Mouse (Mus musculus): ENCODE results near the gene Sdk2.
A peak's percentile ranks its signal among the peaks of the same experiment; 100 is the strongest.

Sdk2 gene

DNA sequence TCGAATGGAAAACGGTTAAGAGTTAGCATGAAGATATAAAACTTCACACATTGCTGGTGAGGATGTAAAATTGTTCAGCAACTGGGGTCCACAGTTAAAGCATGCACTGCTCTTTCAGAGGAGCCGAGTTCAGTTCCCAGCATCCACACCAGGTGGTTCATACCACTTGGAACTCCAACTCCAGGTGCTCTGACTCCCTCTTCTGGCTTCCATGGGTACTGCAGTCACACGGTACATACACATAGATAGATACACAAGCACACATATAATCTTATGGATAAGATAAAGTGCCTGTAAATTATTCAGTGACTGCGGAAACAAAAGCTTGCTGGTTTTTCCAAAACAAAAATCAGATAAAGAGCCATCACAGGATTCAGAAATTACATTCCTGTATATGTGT is 19.9 kb downstream of the Sdk2 start:
- no peak for DNase-seq (ENCODE audit: low spot score in 2 of 2)

- DNase-seq (ENCODE audit: low spot score in 2 of 2) = no peak
Observed at GRCm38 (mm10) chr11:114044373-114044772, 22.5 kb downstream of the Sdk2 start.

GRCm38 (mm10) chr11:114043530-114043929 is 23.3 kb downstream of the Sdk2 start:
- DNase-seq (ENCODE audit: low spot score in 2 of 2) = no peak

GRCm38 (mm10) chr11:114040391-114041035 is 26.3 kb downstream of the Sdk2 start:
- no peak for DNase-seq (ENCODE audit: low spot score in 2 of 2)

DNA sequence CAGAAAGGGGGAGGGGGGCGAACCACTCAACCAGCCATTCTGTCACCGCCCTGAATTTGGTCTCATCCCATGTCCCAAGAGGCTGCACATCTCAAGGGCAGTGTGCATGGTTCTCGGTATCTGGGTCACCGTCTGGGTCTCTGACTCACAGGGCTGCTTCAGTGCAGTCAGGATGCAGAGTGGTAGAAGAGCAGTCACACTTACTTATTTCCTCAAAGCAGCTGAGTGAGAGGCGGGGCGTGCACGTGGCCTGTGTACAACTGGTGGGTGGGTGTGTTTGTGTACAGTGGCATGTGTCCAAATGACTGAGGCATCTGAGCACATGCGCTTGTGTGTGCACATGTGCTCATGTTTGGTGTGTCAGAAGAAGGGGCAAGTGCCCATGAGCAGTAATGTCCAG is 28.8 kb downstream of the Sdk2 start:
- peak; percentile 24 to 38 for DNase-seq (ENCODE audit: low spot score in 2 of 2)

- no peak for DNase-seq (ENCODE audit: low spot score in 2 of 2)
Observed at GRCm38 (mm10) chr11:114031491-114031890, 35.4 kb downstream of the Sdk2 start.

DNA sequence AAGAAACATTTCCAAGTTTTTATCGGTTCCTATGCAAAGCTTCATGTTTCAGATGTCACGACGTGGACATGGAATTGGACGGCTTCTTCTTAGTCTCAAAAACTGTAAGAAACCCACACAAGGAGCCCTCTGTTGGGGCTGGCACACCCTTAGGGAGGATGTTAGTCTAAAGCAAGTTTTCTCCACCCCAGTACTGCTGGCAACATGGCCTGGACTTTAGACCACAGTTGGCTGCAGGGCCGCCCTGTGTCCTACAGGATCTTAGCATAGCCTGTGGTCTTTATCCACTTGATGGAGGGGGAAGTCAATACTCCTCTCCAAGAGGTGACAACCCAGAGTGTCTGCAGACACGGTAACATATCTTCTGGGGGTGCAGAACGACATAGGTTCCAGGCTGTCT is 36.6 kb downstream of the Sdk2 start:
- no peak for DNase-seq (ENCODE audit: low spot score in 2 of 2)

DNA sequence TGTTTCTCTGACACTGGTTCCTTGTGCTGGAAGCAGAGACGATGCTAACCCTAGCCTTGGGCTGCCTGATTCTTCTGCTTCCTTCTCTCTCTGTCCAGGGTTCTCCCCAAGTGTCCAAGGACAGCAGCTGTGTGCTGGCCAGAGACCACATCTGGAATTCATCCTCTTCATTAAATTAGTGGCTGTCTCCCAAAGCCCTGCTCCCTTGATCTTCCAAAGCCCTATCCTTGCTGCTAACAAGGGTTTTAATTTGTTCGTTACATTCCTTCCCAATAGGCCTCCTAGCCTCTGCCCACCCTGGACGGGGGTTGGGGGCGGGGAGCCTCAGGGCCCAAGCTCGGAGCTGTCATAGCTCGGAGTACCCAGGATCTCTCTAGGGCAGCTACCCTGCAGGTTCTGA is 38.3 kb downstream of the Sdk2 start:
- no peak for DNase-seq (ENCODE audit: low spot score in 2 of 2)

DNA sequence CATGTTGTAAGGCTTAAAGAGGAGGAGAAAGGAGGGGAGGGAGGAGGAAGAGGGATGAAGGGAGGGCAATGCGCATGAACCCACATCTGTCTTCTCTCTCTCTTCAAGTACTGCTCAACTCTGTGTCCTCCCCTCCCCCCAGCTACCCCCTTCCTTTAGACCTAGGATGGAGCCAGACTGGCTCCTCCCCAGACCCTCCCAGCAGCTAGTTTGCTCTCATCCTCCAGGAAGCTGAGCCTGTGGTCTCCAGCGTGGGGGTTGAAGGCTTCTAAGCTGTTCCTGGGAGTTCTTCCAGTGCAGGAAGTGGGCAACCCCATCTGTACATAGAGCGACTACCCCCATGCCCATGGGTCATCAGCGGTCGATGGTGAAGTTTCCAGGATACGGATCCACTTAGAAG is 38.8 kb downstream of the Sdk2 start:
- no peak for DNase-seq (ENCODE audit: low spot score in 2 of 2)

GRCm38 (mm10) chr11:114025056-114025455 is 41.8 kb downstream of the Sdk2 start:
- DNase-seq (ENCODE audit: low spot score in 2 of 2) = no peak

- DNase-seq (ENCODE audit: low spot score in 2 of 2) = no peak
Observed at GRCm38 (mm10) chr11:114023965-114024364, 42.9 kb downstream of the Sdk2 start.

- DNase-seq (ENCODE audit: low spot score in 2 of 2) = no peak
Observed at GRCm38 (mm10) chr11:114022166-114022565, 44.7 kb downstream of the Sdk2 start.

DNA sequence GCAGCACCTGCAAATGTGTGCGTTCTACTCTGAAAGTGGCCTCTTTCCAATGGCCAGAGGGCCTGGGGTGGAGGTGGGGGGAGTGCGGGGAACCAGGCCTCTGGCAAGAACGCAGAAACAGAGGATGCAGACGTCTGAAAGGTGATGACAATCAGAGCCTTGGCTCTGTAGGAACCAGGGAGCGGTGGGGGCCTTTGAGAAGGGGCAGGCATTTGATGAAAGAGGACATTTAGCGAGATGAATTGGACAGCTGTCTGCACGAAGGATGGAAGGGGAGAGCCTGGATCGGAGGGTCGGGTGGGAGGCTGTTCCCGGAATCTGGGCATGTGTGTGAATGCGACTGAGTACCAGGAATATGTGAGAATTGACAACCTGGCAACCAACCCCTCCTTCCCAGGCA is 47.8 kb downstream of the Sdk2 start:
- no peak for DNase-seq (ENCODE audit: low spot score in 2 of 2)

GRCm38 (mm10) chr11:114016889-114017392 is 49.9 kb downstream of the Sdk2 start:
- DNase-seq (ENCODE audit: low spot score in 2 of 2) = no peak

DNA sequence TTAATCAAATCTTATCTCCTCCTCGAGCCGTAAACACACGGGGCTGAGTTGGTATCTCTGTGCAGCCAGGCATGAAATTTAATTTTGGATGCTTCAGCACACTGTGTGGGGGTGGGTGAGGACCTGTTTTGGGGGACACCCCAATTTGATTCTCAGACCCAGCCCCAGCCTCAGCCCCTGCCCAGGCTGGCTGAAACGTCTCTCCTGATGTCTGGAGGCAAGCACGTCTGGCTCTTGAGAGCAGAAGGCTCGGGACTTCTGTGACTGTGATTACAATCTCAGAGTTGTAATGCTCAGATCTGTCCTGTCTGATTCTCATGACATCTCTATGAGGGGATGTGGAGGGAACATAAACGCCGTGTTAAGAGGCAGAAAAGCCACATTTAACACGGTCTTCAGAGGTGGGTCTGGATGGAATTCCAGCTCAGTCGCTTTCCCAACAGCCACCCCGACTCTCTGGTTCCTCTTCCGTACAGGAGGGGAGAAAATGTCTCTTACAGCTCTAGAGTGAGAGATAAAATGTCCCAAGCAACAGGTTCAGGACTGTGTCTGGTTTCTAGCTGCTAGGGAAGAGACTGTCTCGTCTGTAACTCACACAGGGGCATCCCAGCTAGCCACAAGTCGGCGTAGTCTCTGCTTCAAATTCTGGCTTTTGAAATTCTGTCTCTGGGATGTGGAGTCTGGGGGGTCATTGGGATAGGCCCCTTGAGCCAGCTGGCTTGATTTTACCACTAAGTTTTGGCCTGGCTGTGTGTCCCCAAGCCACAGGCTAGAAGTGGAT is 50.5 kb downstream of the Sdk2 start:
- DNase-seq (ENCODE audit: low spot score in 2 of 2) = no peak

DNA sequence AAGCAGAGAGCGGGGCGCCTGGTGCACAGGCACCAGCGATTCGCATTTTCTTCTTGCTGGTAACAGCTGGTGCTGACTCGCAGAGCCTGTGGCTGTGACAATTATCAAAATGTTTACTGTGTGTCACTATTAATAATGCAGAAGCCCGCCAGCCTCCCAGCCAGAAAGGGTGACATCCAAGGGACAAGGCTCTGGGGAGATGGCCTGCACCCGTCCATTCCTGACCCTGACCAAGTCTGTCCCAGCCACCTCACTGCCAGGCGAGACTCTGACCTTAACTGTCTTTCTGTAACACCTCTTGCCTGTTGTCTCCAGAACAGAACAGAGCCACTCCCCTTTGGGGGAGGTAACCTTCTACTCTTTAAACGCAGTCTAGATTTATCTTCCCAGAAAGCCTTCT is 55.3 kb downstream of the Sdk2 start:
- no peak for DNase-seq (ENCODE audit: low spot score in 2 of 2)

GRCm38 (mm10) chr11:114005879-114006278 is 61.0 kb downstream of the Sdk2 start:
- DNase-seq (ENCODE audit: low spot score in 2 of 2) = no peak

DNA sequence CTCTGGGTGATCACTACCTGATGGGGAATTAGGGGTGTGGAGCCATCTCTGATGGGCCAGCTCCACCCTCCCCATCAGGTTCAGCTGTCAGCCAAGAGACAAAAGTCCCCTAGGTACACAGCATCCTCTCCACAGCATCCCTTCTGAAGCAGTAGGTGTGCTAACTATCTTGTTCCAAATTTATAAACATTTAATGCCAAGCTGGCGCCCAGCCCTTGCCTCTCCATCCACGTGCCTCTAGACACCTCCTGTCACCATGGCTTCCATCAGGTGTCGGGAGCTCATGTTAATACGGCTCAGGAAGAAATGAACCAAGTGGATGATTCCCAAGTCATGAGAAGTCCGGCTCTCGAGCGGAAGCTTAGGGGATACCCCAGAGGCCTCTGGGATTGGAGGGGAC is 62.2 kb downstream of the Sdk2 start:
- DNase-seq (ENCODE audit: low spot score in 2 of 2) = no peak

DNA sequence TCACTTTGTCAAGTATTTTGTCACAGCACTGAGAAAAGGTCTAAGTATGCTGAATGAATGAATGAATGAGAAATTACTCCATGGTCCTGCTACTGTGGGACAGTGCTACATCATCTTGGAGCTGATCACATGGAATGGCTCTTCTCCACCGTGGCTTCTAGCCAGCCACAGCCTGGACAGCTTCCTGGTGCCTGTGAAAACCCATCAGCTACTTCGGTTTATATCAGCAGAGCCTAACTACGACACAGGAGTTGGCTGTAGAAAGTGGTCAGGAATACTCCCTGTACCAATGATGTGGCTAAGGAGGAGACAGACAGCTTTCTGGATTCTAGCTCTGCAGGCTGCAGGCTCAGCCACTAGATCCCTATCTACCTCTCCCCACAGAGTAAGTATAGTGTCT is 63.7 kb downstream of the Sdk2 start:
- no peak for DNase-seq (ENCODE audit: low spot score in 2 of 2)

DNA sequence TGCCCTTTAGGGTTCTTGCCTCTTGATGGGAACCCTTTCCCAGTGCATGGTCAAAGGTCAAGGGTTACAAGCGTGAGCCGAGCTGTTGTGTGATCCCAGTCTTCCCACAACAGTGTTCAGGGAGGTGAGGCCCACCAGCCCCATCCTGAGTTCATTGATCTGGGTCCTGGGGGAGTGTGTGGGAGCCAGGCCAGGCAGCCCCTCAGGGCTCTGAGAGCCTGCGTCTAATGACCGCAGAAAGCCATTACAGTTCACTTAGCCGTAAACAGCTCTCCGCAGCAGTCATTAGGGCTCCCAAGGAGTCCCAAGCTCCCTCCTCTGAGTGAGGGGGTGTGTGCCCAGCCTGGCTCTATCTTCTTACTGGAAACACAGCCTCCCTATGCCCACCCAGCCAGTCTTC is 66.8 kb downstream of the Sdk2 start:
- DNase-seq (ENCODE audit: low spot score in 2 of 2) = no peak

DNA sequence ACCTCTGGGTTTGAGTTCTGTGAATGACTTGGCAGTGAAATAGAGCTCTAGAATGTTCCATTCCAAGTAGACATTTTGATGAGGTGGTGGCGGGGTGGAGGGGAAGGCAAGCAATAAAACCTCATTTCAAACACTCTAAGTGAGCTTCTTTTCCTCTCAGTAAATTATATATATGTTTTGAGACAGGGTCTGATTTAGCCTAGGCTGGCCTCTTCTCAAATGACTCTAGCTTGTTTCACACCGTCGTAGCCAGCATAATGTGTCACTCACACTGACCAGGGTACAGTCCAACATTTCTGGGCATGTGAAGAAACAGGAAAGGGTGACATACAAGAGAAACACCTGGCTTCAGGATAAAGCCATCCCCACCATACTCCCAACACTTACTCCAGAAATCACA is 68.1 kb downstream of the Sdk2 start:
- no peak for DNase-seq (ENCODE audit: low spot score in 2 of 2)

- no peak for DNase-seq (ENCODE audit: low spot score in 2 of 2)
Observed at GRCm38 (mm10) chr11:113993921-113994320, 72.9 kb downstream of the Sdk2 start.

DNA sequence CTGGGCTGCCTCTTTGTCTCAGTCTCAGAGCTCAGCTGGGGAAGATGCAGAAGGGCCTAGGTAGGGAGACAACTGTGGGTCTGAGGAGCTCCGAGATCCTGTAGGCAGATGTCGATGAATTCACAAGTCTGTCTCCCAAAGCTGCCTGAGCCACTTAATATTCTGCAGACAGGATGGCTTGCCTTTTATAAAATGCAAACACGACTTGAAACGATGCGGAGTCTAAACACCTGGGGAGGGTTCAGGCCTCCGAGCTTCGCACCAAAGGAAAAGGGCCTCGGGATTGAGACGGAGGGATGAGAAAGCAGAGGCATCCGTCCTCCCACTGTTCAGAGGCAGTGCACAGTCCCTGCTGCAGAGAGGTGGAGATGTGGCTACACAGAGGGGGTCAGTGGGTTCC is 74.0 kb downstream of the Sdk2 start:
- no peak for DNase-seq (ENCODE audit: low spot score in 2 of 2)

Measured in urinary bladder, postnatal 36 days (tissue).